Mouse (Mus musculus): Measurements from ENCODE around the gene a. TPM values are rescaled to one million over a fixed set of nuclear protein-coding genes. Genes with fewer than 3 reads are reported as not detected.

a gene
- polyA plus RNA-seq, 1 experiment from 2014 or later: 0.35 TPM

GRCm38 (mm10) chr2:155075649-155076048, 284.4 kb downstream of the a start:
- Histone ChIP-seq H3K9me3 (ENCODE audit: low read length) (no peaks in the 10 kb centered on the region), H3K4me2 (replicated peaks; ENCODE audit: low read depth, low read length) (no peak overlapping the region), H3K27me3 (ENCODE audit: insufficient read depth, low read length) (no peaks in the 10 kb centered on the region), H3K27ac (ENCODE audit: low read length) (no peak overlapping the region), H3K4me1 (ENCODE audit: insufficient read depth, low read length) (peaks cover 19% of the 10 kb centered on the region), H3K4me3 (ENCODE audit: low read length) (no peak overlapping the region), H3K9ac (replicated peaks; ENCODE audit: low read length) (no peak overlapping the region), H3K36me3 (ENCODE audit: insufficient read depth, low read length) (no peaks in the 10 kb centered on the region)
- ATAC-seq (ENCODE audit: low FRiP score, low TSS enrichment): no peak
- WGBS: 82% methylated on average over 6 of the region's 6 CpGs

GRCm38 (mm10) chr2:155079500-155080178, 288.4 kb downstream of the a start:
- Histone ChIP-seq H3K4me3 (ENCODE audit: low read length) (no peak overlapping the region), H3K9ac (replicated peaks; ENCODE audit: low read length) (no peak overlapping the region), H3K36me3 (ENCODE audit: insufficient read depth, low read length) (no peaks in the 10 kb centered on the region), H3K9me3 (ENCODE audit: low read length) (no peaks in the 10 kb centered on the region), H3K4me1 (ENCODE audit: insufficient read depth, low read length) (peaks cover 6% of the 10 kb centered on the region), H3K4me2 (replicated peaks; ENCODE audit: low read depth, low read length) (no peak overlapping the region), H3K27ac (ENCODE audit: low read length) (no peak overlapping the region), H3K27me3 (ENCODE audit: insufficient read depth, low read length) (no peaks in the 10 kb centered on the region)
- ATAC-seq (ENCODE audit: low FRiP score, low TSS enrichment): no peak
- WGBS: 44% methylated on average over 7 of the region's 7 CpGs

- WGBS: 65% methylated on average over 4 of the region's 4 CpGs
- no peak for ATAC-seq (ENCODE audit: low FRiP score, low TSS enrichment)
- Histone ChIP-seq H3K4me2 (replicated peaks; ENCODE audit: low read depth, low read length) (no peak overlapping the region), H3K36me3 (ENCODE audit: insufficient read depth, low read length) (no peaks in the 10 kb centered on the region), H3K4me3 (ENCODE audit: low read length) (no peak overlapping the region), H3K9ac (replicated peaks; ENCODE audit: low read length) (no peak overlapping the region), H3K9me3 (ENCODE audit: low read length) (no peaks in the 10 kb centered on the region), H3K4me1 (ENCODE audit: insufficient read depth, low read length) (peaks cover 1% of the 10 kb centered on the region; the same call in 1 of the 2 replicates), H3K27ac (ENCODE audit: low read length) (no peak overlapping the region), H3K27me3 (ENCODE audit: insufficient read depth, low read length) (no peaks in the 10 kb centered on the region)
Measured at GRCm38 (mm10) chr2:155080179-155080530, 289.0 kb downstream of the a start.

- H3K4me3 ChIP-seq (ENCODE audit: low read length): no peak overlapping the region
- no peak for ATAC-seq (ENCODE audit: low FRiP score, low TSS enrichment)
- WGBS: 84% methylated on average over 3 of the region's 3 CpGs
- no peaks in the 10 kb centered on the region for H3K9me3 ChIP-seq (ENCODE audit: low read length)
- no peak overlapping the region for H3K27ac ChIP-seq (ENCODE audit: low read length)
- no peaks in the 10 kb centered on the region for H3K4me1 ChIP-seq (ENCODE audit: insufficient read depth, low read length)
- H3K27me3 ChIP-seq (ENCODE audit: insufficient read depth, low read length): no peaks in the 10 kb centered on the region
- H3K4me2 ChIP-seq (replicated peaks; ENCODE audit: low read depth, low read length): no peak overlapping the region
- H3K36me3 ChIP-seq (ENCODE audit: insufficient read depth, low read length): no peaks in the 10 kb centered on the region
- H3K9ac ChIP-seq (replicated peaks; ENCODE audit: low read length): no peak overlapping the region
Measured at GRCm38 (mm10) chr2:155081056-155081455, 289.9 kb downstream of the a start.

- Histone ChIP-seq H3K9ac (replicated peaks; ENCODE audit: low read length) (no peak overlapping the region), H3K4me2 (replicated peaks; ENCODE audit: low read depth, low read length) (no peak overlapping the region), H3K4me3 (ENCODE audit: low read length) (no peak overlapping the region), H3K27me3 (ENCODE audit: insufficient read depth, low read length) (no peaks in the 10 kb centered on the region), H3K36me3 (ENCODE audit: insufficient read depth, low read length) (no peaks in the 10 kb centered on the region), H3K27ac (ENCODE audit: low read length) (no peak overlapping the region), H3K4me1 (ENCODE audit: insufficient read depth, low read length) (no peaks in the 10 kb centered on the region), H3K9me3 (ENCODE audit: low read length) (no peaks in the 10 kb centered on the region)
- ATAC-seq (ENCODE audit: low FRiP score, low TSS enrichment): peak; percentile 89
- 16% methylated on average over 8 of the region's 8 CpGs for WGBS
Measured at GRCm38 (mm10) chr2:155082121-155082803, 291.1 kb downstream of the a start.

- Histone ChIP-seq H3K27me3 (ENCODE audit: insufficient read depth, low read length) (no peaks in the 10 kb centered on the region), H3K9me3 (ENCODE audit: low read length) (no peaks in the 10 kb centered on the region), H3K4me1 (ENCODE audit: insufficient read depth, low read length) (no peaks in the 10 kb centered on the region), H3K36me3 (ENCODE audit: insufficient read depth, low read length) (no peaks in the 10 kb centered on the region), H3K4me2 (replicated peaks; ENCODE audit: low read depth, low read length) (no peak overlapping the region), H3K9ac (replicated peaks; ENCODE audit: low read length) (no peak overlapping the region), H3K27ac (ENCODE audit: low read length) (no peak overlapping the region), H3K4me3 (ENCODE audit: low read length) (no peak overlapping the region)
- ATAC-seq (ENCODE audit: low FRiP score, low TSS enrichment): no peak
- WGBS: 85% methylated on average over 5 of the region's 5 CpGs
Measured at GRCm38 (mm10) chr2:155084546-155084945, 293.3 kb downstream of the a start.

- H3K27ac ChIP-seq (ENCODE audit: low read length): no peak overlapping the region
- H3K9me3 ChIP-seq (ENCODE audit: low read length): no peaks in the 10 kb centered on the region
- H3K36me3 ChIP-seq (ENCODE audit: insufficient read depth, low read length): no peaks in the 10 kb centered on the region
- no peaks in the 10 kb centered on the region for H3K27me3 ChIP-seq (ENCODE audit: insufficient read depth, low read length)
- WGBS: 82% methylated on average over 5 of the region's 5 CpGs
- no peak overlapping the region for H3K9ac ChIP-seq (replicated peaks; ENCODE audit: low read length)
- no peaks in the 10 kb centered on the region for H3K4me1 ChIP-seq (ENCODE audit: insufficient read depth, low read length)
- no peak overlapping the region for H3K4me2 ChIP-seq (replicated peaks; ENCODE audit: low read depth, low read length)
- no peak overlapping the region for H3K4me3 ChIP-seq (ENCODE audit: low read length)
- no peak for ATAC-seq (ENCODE audit: low FRiP score, low TSS enrichment)
Measured at GRCm38 (mm10) chr2:155086328-155086727, 295.1 kb downstream of the a start.

- Histone ChIP-seq H3K27ac (ENCODE audit: low read length) (no peak overlapping the region), H3K9me3 (ENCODE audit: low read length) (no peaks in the 10 kb centered on the region), H3K9ac (replicated peaks; ENCODE audit: low read length) (no peak overlapping the region), H3K4me2 (replicated peaks; ENCODE audit: low read depth, low read length) (no peak overlapping the region), H3K4me1 (ENCODE audit: insufficient read depth, low read length) (no peaks in the 10 kb centered on the region), H3K27me3 (ENCODE audit: insufficient read depth, low read length) (no peaks in the 10 kb centered on the region), H3K36me3 (ENCODE audit: insufficient read depth, low read length) (no peaks in the 10 kb centered on the region), H3K4me3 (ENCODE audit: low read length) (no peak overlapping the region)
- WGBS: 66% methylated on average over 6 of the region's 6 CpGs
- no peak for ATAC-seq (ENCODE audit: low FRiP score, low TSS enrichment)
Measured at GRCm38 (mm10) chr2:155088264-155088663, 297.1 kb downstream of the a start.

GRCm38 (mm10) chr2:155090909-155091742, 299.9 kb downstream of the a start:
- 61% methylated on average over 13 of the region's 13 CpGs for WGBS
- Histone ChIP-seq H3K27me3 (ENCODE audit: insufficient read depth, low read length) (no peaks in the 10 kb centered on the region), H3K4me3 (ENCODE audit: low read length) (no peak overlapping the region), H3K36me3 (ENCODE audit: insufficient read depth, low read length) (no peaks in the 10 kb centered on the region), H3K4me1 (ENCODE audit: insufficient read depth, low read length) (no peaks in the 10 kb centered on the region), H3K4me2 (replicated peaks; ENCODE audit: low read depth, low read length) (no peak overlapping the region), H3K9me3 (ENCODE audit: low read length) (no peaks in the 10 kb centered on the region), H3K9ac (replicated peaks; ENCODE audit: low read length) (no peak overlapping the region), H3K27ac (ENCODE audit: low read length) (no peak overlapping the region)
- ATAC-seq (ENCODE audit: low FRiP score, low TSS enrichment): no peak

GRCm38 (mm10) chr2:155091743-155092075, 300.5 kb downstream of the a start:
- no peaks in the 10 kb centered on the region for H3K4me1 ChIP-seq (ENCODE audit: insufficient read depth, low read length)
- H3K4me3 ChIP-seq (ENCODE audit: low read length): no peak overlapping the region
- H3K9ac ChIP-seq (replicated peaks; ENCODE audit: low read length): no peak overlapping the region
- no peaks in the 10 kb centered on the region for H3K9me3 ChIP-seq (ENCODE audit: low read length)
- WGBS: 69% methylated on average over 3 of the region's 3 CpGs
- no peak overlapping the region for H3K4me2 ChIP-seq (replicated peaks; ENCODE audit: low read depth, low read length)
- H3K27me3 ChIP-seq (ENCODE audit: insufficient read depth, low read length): no peaks in the 10 kb centered on the region
- H3K36me3 ChIP-seq (ENCODE audit: insufficient read depth, low read length): no peaks in the 10 kb centered on the region
- ATAC-seq (ENCODE audit: low FRiP score, low TSS enrichment): no peak
- no peak overlapping the region for H3K27ac ChIP-seq (ENCODE audit: low read length)

All from kidney, embryonic 16.5 days (tissue).